Mouse (Mus musculus) CH12.LX (cell line): ENCODE measurements at regions not wholly inside any gene's neighbourhood (a gene's known extent, or its start where the extent isn't known, plus 50 kb on each side); places are given as distances from the start of the nearest gene placed in this dataset.

Experiments used
- DNase-seq: peaks from one replicate; pipeline ENCODE4 v3.0.0-alpha.2; 2013; ENCODE audit errors: extremely low read depth
- H3K27ac ChIP-seq: 2 replicates; pipeline ENCODE4 v1.5.1; 2012; ENCODE audit warnings: low read depth, mild to moderate bottlenecking, control low read depth, moderate library complexity; ENCODE audit not compliant: insufficient read depth
- H3K27me3 ChIP-seq: replicated peaks from 2 replicates; pipeline ENCODE3; 2012; ENCODE audit warnings: inconsistent platforms
- H3K36me3 ChIP-seq, 2 experiments: replicated peaks in 1 of 2; 2 replicates each; pipeline versions ENCODE3 to v1.6.1; 2012; ENCODE audit warnings: inconsistent platforms in 1 of 2, low read length in 1 of 2, mild to moderate bottlenecking in 1 of 2, mixed read lengths in 1 of 2, moderate library complexity in 1 of 2; ENCODE audit not compliant: control insufficient read depth in 1 of 2, insufficient read depth in 1 of 2
- H3K4me1 ChIP-seq, 2 experiments: 2 replicates each; pipeline ENCODE4 v1.6.1; 2012; ENCODE audit warnings: inconsistent platforms in 1 of 2, moderate library complexity in 1 of 2; ENCODE audit not compliant: insufficient read depth in 2 of 2, control insufficient read depth in 1 of 2
- H3K4me2 ChIP-seq: 2 replicates; pipeline ENCODE4 v1.6.1; 2012; ENCODE audit warnings: low read depth, mild to moderate bottlenecking, control low read depth; ENCODE audit not compliant: poor library complexity, insufficient read depth, severe bottlenecking
- H3K4me3 ChIP-seq, 3 experiments: fragments of 150-350 bp in 1 of 3; sonication (generic) in 1 of 3; replicated peaks in 1 of 3; 2 replicates each; pipeline versions ENCODE3 to v1.5.1; 2011 to 2012; ENCODE audit warnings: low read depth in 2 of 3, low read length in 2 of 3, mild to moderate bottlenecking in 2 of 3, moderate library complexity in 2 of 3, control low read depth in 1 of 3, improper control_type of control experiment in 1 of 3, inconsistent platforms in 1 of 3, mixed read lengths in 1 of 3; ENCODE audit not compliant: poor library complexity in 1 of 3
- H3K79me2 ChIP-seq: replicated peaks from 2 replicates; pipeline ENCODE4 v1.6.1; 2012; ENCODE audit warnings: mild to moderate bottlenecking, moderate library complexity; ENCODE audit not compliant: control insufficient read depth, poor library complexity, insufficient read depth, severe bottlenecking; ENCODE audit errors: extremely low read depth
- H3K9ac ChIP-seq: 2 replicates; pipeline ENCODE4 v1.6.1; 2012; ENCODE audit warnings: low read depth, mild to moderate bottlenecking, control low read depth, moderate library complexity; ENCODE audit not compliant: insufficient read depth
- H3K9me3 ChIP-seq: replicated peaks from 2 replicates; pipeline ENCODE3; 2012; ENCODE audit warnings: low read length, inconsistent platforms, mixed read lengths
- BHLHE40 ChIP-seq: IDR thresholded peaks from 2 replicates; pipeline ENCODE4 v1.6.1; 2011; ENCODE audit warnings: mild to moderate bottlenecking, low read depth, low read length, improper control_type of control experiment
- CHD2 ChIP-seq: IDR thresholded peaks from 2 replicates; pipeline ENCODE4 v1.6.1; 2011; ENCODE audit warnings: low read length, improper control_type of control experiment
- E2F4 ChIP-seq: IDR thresholded peaks from 2 replicates; pipeline ENCODE4 v1.6.1; 2011; ENCODE audit warnings: low read depth, low read length, improper control_type of control experiment; ENCODE audit not compliant: insufficient replicate concordance
- HCFC1 ChIP-seq: IDR thresholded peaks from 2 replicates; pipeline ENCODE4 v1.6.1; 2012; ENCODE audit warnings: low read depth, mild to moderate bottlenecking, inconsistent platforms, low read length, improper control_type of control experiment
- JUN ChIP-seq: IDR thresholded peaks from 2 replicates; pipeline ENCODE4 v1.6.1; 2011; ENCODE audit warnings: low read depth, mild to moderate bottlenecking, low read length, improper control_type of control experiment, moderate library complexity; ENCODE audit not compliant: insufficient read depth
- KAT2A ChIP-seq: IDR thresholded peaks from 2 replicates; pipeline ENCODE4 v1.6.1; 2012; ENCODE audit warnings: low read length, improper control_type of control experiment, inconsistent platforms; ENCODE audit not compliant: insufficient replicate concordance
- MAFK ChIP-seq: IDR thresholded peaks from 2 replicates; pipeline ENCODE4 v1.6.1; 2011; ENCODE audit warnings: low read length, improper control_type of control experiment; ENCODE audit not compliant: insufficient replicate concordance
- MAX ChIP-seq: IDR thresholded peaks from 2 replicates; pipeline ENCODE4 v1.6.1; 2011; ENCODE audit warnings: low read length, improper control_type of control experiment
- MXI1 ChIP-seq: IDR thresholded peaks from 2 replicates; pipeline ENCODE4 v1.6.1; 2011; ENCODE audit warnings: mild to moderate bottlenecking, low read depth, low read length, improper control_type of control experiment
- NELFE ChIP-seq: IDR thresholded peaks from 2 replicates; pipeline ENCODE4 v1.6.1; 2011; ENCODE audit warnings: low read depth, low read length, improper control_type of control experiment
- POLR2A ChIP-seq: IDR thresholded peaks from 2 replicates; pipeline ENCODE4 v1.6.1; 2011; ENCODE audit warnings: low read depth, mild to moderate bottlenecking, improper control_type of control experiment, low read length
- POLR2AphosphoS2 ChIP-seq: IDR thresholded peaks from 2 replicates; pipeline ENCODE4 v1.6.1; 2011; ENCODE audit warnings: low read depth, low read length, improper control_type of control experiment
- RAD21 ChIP-seq: IDR thresholded peaks from 2 replicates; pipeline ENCODE4 v1.6.1; 2011; ENCODE audit warnings: low read depth, mild to moderate bottlenecking, low read length, improper control_type of control experiment, moderate library complexity
- TBP ChIP-seq: conservative IDR thresholded peaks from 2 replicates; pipeline ENCODE4 v1.6.1; 2011; ENCODE audit warnings: low read depth, low read length, improper control_type of control experiment
- TCF12 ChIP-seq: IDR thresholded peaks from 2 replicates; pipeline ENCODE4 v1.6.1; 2014; ENCODE audit warnings: low read depth, mild to moderate bottlenecking, inconsistent platforms, low read length, improper control_type of control experiment
- UBTF ChIP-seq: IDR thresholded peaks from 2 replicates; pipeline ENCODE4 v1.6.1; 2012; ENCODE audit warnings: low read depth, mild to moderate bottlenecking, inconsistent platforms, low read length, improper control_type of control experiment, moderate library complexity
- USF2 ChIP-seq: conservative IDR thresholded peaks from 2 replicates; pipeline ENCODE4 v1.6.1; 2011; ENCODE audit warnings: low read depth, low read length, improper control_type of control experiment
- ZC3H11A ChIP-seq: IDR thresholded peaks from 2 replicates; pipeline ENCODE4 v1.6.1; 2012; ENCODE audit warnings: low read depth, mild to moderate bottlenecking, inconsistent platforms, low read length, improper control_type of control experiment
- ZKSCAN1 ChIP-seq: IDR thresholded peaks from 2 replicates; pipeline ENCODE4 v1.6.1; 2012; ENCODE audit warnings: low read depth, inconsistent platforms, low read length, improper control_type of control experiment, borderline replicate concordance
- ZMIZ1 ChIP-seq: IDR thresholded peaks from 2 replicates; pipeline ENCODE4 v1.6.1; 2012; ENCODE audit warnings: low read depth, mild to moderate bottlenecking, inconsistent platforms, low read length, improper control_type of control experiment
- dilution Hi-C: fragments of 300-500 bp; cut with MboI; formaldehyde crosslinking; loops from 2 replicates; pipeline ENCODE4 v1.14.3; 2020; ENCODE audit warnings: low sequenced_read_pairs; ENCODE audit not compliant: extremely low pct_unique_long_range_greater_than_20kb, extremely low pct_ligation_motif_present
- in situ Hi-C: fragments of 300-500 bp; cut with MboI; formaldehyde crosslinking; loops from 3 replicates; pipeline ENCODE4 v1.14.3; 2019; ENCODE audit warnings: low sequenced_read_pairs, low pct_ligation_motif_present, low pct_unique_long_range_greater_than_20kb, mixed read lengths

DNA sequence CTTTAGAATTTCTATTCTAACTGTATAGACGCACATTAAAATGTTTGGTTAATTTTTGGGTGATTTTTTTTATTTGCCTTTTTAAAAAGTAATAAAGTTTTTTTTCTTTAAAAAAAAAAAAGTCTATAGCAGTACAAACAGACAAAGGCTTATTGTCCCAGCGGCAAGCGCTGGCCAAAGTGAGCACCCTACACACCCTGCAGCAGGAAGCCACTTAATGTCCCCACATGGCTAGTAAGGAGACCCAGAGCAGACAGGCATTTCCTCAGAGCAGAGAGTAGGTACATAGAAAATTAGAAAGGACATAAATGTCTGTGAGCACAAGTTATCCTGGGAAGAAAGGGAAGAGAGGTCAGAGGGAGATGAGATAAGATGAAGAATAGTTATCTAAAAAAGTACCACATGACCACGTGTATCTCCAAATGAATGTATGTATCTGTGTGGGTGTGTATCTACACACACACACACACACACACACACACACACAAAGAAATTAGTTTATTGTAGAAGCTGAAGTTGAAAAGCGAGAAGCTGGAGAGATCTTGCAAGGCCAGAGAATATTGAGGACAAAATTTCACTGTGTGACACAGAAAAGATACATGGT is 50.7 kb upstream of the Gadd45a start:
- no peaks in the 10 kb centered on the region for H3K36me3 ChIP-seq
- dilution Hi-C loops = no loop called here

GRCm38 (mm10) chr6:67087393-67087792 is 50.1 kb upstream of the Gadd45a start:
- H3K4me3 ChIP-seq = no peak overlapping the region
- no peaks in the 10 kb centered on the region for H3K27me3 ChIP-seq
- H3K27ac ChIP-seq = no peak overlapping the region
- TF ChIP-seq JUN (no peak), TCF12 (no peak), USF2 (no peak), BHLHE40 (no peak), ZKSCAN1 (no peak), HCFC1 (no peak), RAD21 (no peak), KAT2A (no peak), E2F4 (no peak), POLR2AphosphoS2 (no peak), POLR2A (no peak), ZMIZ1 (no peak), MXI1 (no peak), ZC3H11A (no peak), UBTF (no peak), MAFK (no peak), NELFE (no peak)
- TF ChIP-seq, all 38 proteins: peak for 0
- in situ Hi-C loops (no loop called here), dilution Hi-C loops (no loop called here)
- Histone ChIP-seq H3K9me3 (no peaks in the 10 kb centered on the region), H3K9ac (no peak overlapping the region), H3K4me1 (0 out of 4 replicates have a peak, but pooled peaks cover 0 to 3% of the 10 kb centered on the region in 2 experiments), H3K36me3 (no peaks in the 10 kb centered on the region), H3K4me2 (no peak overlapping the region), H3K79me2 (no peaks in the 10 kb centered on the region)
- DNase-seq = no peak

More for the DNA sequence above, 50.7 kb upstream of the Gadd45a start:
- H3K27ac ChIP-seq = no peak overlapping the region
- H3K9ac ChIP-seq = no peak overlapping the region
- no peak for TF ChIP-seq TBP
- no peak for TF ChIP-seq CHD2
- no peak for TF ChIP-seq MAX
- TF ChIP-seq MXI1 = no peak
- TF ChIP-seq E2F4 = no peak
- TF ChIP-seq, all 38 proteins: peak for 0
- in situ Hi-C loops = no loop called here
- DNase-seq = no peak
- no peaks in the 10 kb centered on the region for H3K27me3 ChIP-seq
- no peak overlapping the region for H3K4me2 ChIP-seq
- H3K79me2 ChIP-seq = no peaks in the 10 kb centered on the region
- H3K4me3 ChIP-seq = no peak overlapping the region
- H3K9me3 ChIP-seq = no peaks in the 10 kb centered on the region
- H3K4me1 ChIP-seq = 0 out of 4 replicates have a peak, but pooled peaks cover 0 to 3% of the 10 kb centered on the region in 2 experiments
